Mouse (Mus musculus) bone marrow, adult 2 months (tissue): ENCODE data around the gene Ifna12. TPM values are rescaled to one million over a fixed set of nuclear protein-coding genes. Genes with fewer than 3 reads are reported as not detected.

Source experiments
- H3K27ac ChIP-seq: fragments of 200-500 bp; 2 replicates; pipeline ENCODE4 v1.5.1; 2012; ENCODE audit warnings: low read depth, mild to moderate bottlenecking, control low read depth, inconsistent platforms, low read length; ENCODE audit not compliant: control insufficient read depth, poor library complexity, insufficient read depth
- H3K4me1 ChIP-seq: fragments of 200-500 bp; 2 replicates; pipeline ENCODE4 v1.6.1; 2011; ENCODE audit warnings: low read length; ENCODE audit not compliant: control insufficient read depth, insufficient read depth
- H3K4me3 ChIP-seq: fragments of 200-500 bp; replicated peaks from 2 replicates; pipeline ENCODE3; 2011; ENCODE audit warnings: mild to moderate bottlenecking, low read depth, low read length, control low read depth; ENCODE audit not compliant: control insufficient read depth
- CTCF ChIP-seq: fragments of 200-500 bp; IDR thresholded peaks from 2 replicates; pipeline ENCODE4 v1.5.1; 2011; ENCODE audit warnings: low read length, control low read depth; ENCODE audit not compliant: control insufficient read depth, insufficient read depth
- POLR2A ChIP-seq: fragments of 200-500 bp; IDR thresholded peaks from 2 replicates; pipeline ENCODE4 v1.6.1; 2011; ENCODE audit warnings: low read depth, mild to moderate bottlenecking, control low read depth, low read length, borderline replicate concordance; ENCODE audit not compliant: control insufficient read depth
- WGBS: fragments of 180-500 bp; shearing (Covaris S2); methylation state at CpG from one replicate; pipeline ENCODE4 v1.1.7; 2018; 5-methylcytosine and 5-hydroxymethylcytosine counted together
- polyA plus RNA-seq: library from polyadenylated mRNA; stranded (reverse); fragments of >200 nt; gene quantifications from 2 replicates; pipeline ENCODE4 v1.2.4, GENCODE M21; 2011; ENCODE audit warnings: low replicate concordance; ENCODE audit not compliant: missing spikeins, insufficient read depth, insufficient read length

Gene Ifna12
- not detected in 2 replicates for polyA plus RNA-seq

DNA sequence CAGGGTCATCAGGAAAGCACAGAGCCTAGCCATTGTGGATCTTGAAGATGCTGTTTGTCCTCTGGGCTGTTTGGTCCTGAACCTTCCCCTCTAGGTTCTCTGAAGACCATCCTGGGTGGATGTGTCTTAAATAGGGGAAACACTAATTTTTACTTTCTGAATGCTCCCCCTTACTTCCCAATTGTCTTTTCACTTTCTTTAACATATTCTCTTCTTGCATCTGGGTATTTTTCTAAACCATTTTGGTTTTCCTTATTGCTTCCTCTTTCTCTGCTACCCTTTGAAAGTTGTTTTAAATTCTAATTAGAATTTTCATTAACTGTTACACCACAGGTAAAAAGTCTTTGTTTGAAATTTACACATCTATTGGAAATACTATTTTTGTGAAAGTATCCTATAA is at the start of gene Ifna12:
Gene Ifna12 (minus strand): TSS at position 101 of the 400 bp plus-strand sequence.
- no peak within 1 kb of the TSS for H3K27ac ChIP-seq
- TF ChIP-seq POLR2A (no peak), CTCF (no peak)

DNA sequence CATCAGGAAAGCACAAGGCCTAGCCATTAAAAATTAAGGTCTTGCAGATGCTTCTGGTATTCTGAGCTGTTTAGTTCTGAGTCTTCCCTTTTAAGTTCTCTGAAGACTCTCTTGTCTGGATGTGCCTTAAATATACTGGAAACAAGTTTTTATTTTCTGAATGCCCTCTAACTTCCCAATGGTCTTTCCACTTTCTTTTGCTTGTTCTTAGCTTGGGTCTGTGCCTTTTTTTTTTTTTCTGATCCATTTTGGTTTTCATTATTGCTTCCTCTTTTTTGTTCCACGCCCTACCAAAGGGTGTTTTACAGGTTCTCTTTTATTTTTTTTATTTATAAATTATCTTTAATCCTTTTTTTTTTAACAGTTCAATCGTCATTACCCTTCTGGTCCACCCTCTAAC is 41.2 kb upstream of the Ifna12 start, which contains the start of gene Ifna13:
Gene Ifna13 (minus strand): TSS at position 101 of the 400 bp plus-strand sequence.
- 1% methylated on average over 2 of the region's 2 CpGs for WGBS
- Histone ChIP-seq H3K4me3 (no peak within 1 kb of the TSS), H3K4me1 (no peaks in the 10 kb centered on the region), H3K27ac (no peak within 1 kb of the TSS)
- TF ChIP-seq CTCF (no peak), POLR2A (no peak)

More for the DNA sequence above, at the start of gene Ifna12:
- Histone ChIP-seq H3K4me3 (no peak within 1 kb of the TSS), H3K4me1 (no peaks in the 10 kb centered on the region)

DNA sequence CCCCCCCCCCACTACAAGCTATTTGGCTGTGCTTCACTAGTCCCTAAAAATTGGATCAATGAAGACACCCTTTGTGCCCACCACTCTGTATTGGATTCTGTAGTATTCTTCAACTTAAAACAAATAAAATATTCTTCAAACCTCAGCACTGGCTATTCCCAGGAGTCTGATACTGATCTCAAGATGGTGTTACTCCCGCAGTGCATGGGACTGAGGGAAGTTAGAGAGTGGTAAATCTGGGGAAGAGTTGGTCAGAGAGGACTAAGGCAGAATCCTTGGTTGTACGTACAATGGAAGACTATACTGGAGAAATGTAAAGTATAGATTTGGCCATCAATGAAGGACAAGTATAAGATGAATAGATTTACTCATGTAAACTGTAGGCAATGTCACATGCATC is 39.4 kb upstream of the Ifna12 start:
- no peak for TF ChIP-seq POLR2A
- no peak for TF ChIP-seq CTCF
- no peaks in the 10 kb centered on the region for H3K4me1 ChIP-seq
- no peak overlapping the region for H3K4me3 ChIP-seq
- H3K27ac ChIP-seq, result no peak overlapping the region
- WGBS, result 45% methylated on average over 2 of the region's 2 CpGs

DNA sequence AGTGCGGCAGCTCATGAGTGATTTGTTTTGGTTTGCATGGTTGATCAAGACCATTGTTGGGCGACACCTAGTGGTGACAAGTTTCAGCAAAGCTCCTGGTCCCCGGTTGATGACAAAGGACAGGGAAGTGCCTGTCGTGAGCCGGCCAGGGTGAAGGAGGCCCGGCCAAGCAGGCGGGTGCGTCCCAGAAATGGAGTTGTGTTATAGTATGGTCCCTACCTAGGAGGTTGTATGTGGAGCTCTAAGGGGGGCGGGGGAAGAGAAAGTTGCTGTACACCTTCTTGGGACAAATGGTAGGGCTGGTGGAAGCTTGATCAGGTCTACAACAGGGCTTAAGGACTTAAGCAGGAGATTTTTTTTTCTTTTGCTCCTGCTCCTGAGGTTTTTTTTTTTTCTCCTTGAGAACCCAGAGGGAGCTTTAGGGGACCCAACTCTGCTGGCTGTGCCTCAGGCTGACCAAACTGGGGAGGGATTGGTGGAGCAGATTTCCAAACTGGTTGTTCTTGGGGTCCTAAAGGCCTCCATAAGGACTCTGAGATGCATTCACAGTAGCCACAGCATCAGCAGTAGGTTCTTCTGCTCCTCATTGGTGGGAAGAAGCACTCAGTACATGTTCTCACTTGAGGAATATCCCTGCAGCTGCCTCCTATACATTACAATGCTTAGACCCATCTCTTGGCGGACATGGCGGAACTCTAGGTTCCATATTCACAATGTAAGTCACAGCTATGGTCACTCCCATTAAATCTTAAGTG is 38.1 kb upstream of the Ifna12 start:
- TF ChIP-seq POLR2A (no peak), CTCF (peak; percentile 74)
- no peak overlapping the region for H3K27ac ChIP-seq
- peak overlapping the region; percentile 86 for H3K4me3 ChIP-seq
- 12% methylated on average over 11 of the region's 11 CpGs for WGBS
- no peaks in the 10 kb centered on the region for H3K4me1 ChIP-seq

DNA sequence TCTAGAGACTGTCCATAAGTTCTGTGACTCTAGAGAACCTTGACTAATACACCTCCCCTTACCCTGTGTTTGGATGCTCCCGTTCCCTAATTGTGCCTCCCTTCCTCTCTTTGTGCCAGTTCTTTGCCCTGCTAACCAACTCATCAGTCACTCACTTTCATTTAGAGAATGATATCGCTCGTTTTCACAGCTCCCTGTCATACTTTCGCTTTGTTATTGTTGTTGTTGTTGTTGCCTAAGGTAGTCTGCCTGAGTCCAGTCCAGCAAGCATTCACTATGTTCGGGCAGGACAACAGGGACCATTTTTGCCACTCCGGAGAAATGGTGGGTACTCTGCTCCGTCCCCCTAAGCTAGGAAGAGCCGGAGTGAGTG is 37.5 kb upstream of the Ifna12 start:
- H3K4me1 ChIP-seq, result no peaks in the 10 kb centered on the region
- no peak for TF ChIP-seq POLR2A
- TF ChIP-seq CTCF, result no peak
- 13% methylated on average over 8 of the region's 8 CpGs for WGBS
- no peak overlapping the region for H3K27ac ChIP-seq
- H3K4me3 ChIP-seq, result peak overlapping the region; percentile 86

DNA sequence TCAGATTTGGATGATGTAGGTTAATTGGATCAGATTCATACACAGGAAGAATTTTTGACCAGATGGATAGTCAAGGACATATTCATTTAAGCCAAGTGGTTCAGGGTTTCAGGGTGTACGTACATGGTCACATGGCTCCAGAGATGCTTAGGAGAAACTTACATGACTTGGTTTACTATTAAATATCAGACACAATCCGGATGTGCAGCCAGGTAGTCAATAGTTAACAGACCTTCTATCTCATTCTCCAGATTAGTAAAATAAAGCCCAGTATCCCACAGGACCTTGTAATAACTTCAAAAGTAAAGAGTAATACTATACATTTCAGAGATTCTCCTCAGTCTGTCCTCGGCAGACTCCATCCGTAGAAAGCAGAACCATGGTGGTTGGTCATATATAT is 31.1 kb upstream of the Ifna12 start, which contains the start of gene C87499:
Gene C87499 (minus strand): TSS at position 101 of the 400 bp plus-strand sequence.
- no peaks in the 10 kb centered on the region for H3K4me1 ChIP-seq
- no peak within 1 kb of the TSS for H3K4me3 ChIP-seq
- H3K27ac ChIP-seq, result no peak within 1 kb of the TSS
- no peak for TF ChIP-seq CTCF
- TF ChIP-seq POLR2A, result no peak
- 84% methylated on average over 4 of the region's 4 CpGs for WGBS

DNA sequence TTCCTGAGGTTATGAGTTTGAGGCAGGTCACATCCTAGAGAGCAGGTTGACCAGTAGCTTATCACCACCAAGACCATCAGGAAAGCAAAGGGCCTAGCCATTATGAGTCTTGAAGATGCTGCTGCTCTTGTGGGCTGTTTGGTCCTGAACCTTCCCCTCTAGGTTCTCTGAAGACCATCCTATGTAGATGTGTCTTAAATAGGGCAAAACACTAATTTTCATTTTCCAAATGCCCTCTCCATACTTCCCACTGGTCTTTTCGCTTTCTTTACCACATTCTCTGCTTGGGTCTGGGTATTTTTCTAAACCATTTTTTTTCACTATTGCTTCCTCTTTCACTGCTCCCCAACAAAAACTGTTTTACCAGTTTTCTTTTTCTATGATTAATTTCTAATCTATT is 10.9 kb downstream of the Ifna12 start, which contains the start of gene Ifna9:
Gene Ifna9 (minus strand): TSS at position 101 of the 400 bp plus-strand sequence.
- TF ChIP-seq CTCF, result no peak
- 61% methylated on average over 1 of the region's 1 CpGs for WGBS
- H3K4me3 ChIP-seq, result no peak within 1 kb of the TSS
- H3K27ac ChIP-seq, result no peak within 1 kb of the TSS
- H3K4me1 ChIP-seq, result no peaks in the 10 kb centered on the region

DNA sequence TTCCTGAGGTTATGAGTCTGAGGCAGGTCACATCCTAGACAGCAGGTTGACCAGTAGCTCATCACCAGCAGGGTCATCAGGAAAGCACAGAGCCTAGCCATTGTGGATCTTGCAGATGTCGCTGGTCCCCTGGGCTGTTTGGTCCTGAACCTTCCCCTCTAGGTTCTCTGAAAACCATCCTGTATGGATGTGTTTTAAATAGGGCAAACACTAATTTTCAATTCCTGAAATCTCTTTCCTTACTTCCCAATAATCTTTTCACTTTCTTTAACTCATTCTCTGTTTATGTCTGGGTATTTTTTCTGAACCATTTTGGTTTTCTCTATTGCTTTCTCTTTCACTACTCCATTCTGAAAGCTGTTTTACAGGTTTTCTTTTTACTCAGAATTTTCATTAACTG is 31.5 kb downstream of the Ifna12 start, which contains the start of gene Ifna14:
Gene Ifna14 (minus strand): TSS at position 101 of the 400 bp plus-strand sequence.
- WGBS, result 80% methylated on average over 1 of the region's 1 CpGs
- Histone ChIP-seq H3K27ac (no peak within 1 kb of the TSS), H3K4me3 (no peak within 1 kb of the TSS), H3K4me1 (no peaks in the 10 kb centered on the region)
- TF ChIP-seq POLR2A (no peak), CTCF (no peak)
